Mouse (Mus musculus) heart, embryonic 10.5 days (tissue): ENCODE measurements at regions not wholly inside any gene's neighbourhood (a gene's known extent, or its start where the extent isn't known, plus 50 kb on each side); places are given as distances from the start of the nearest gene placed in this dataset.
"Not testable (repeated sequence)": the region's sequence is repeated elsewhere in the genome, so short reads cannot be mapped to it uniquely, and the experiment has no call there.

Experiments used
- DNase-seq: peaks from one replicate; pipeline ENCODE4 v3.0.0-alpha.2; 2017; ENCODE audit warnings: low spot score
- H3K27ac ChIP-seq: fragments of 300-500 bp; sonication (generic); 2 replicates; pipeline ENCODE4 v1.5.1; 2016; ENCODE audit warnings: mild to moderate bottlenecking
- H3K27me3 ChIP-seq: fragments of 300-500 bp; sonication (generic); 2 replicates; pipeline ENCODE4 v1.6.1; 2016; ENCODE audit warnings: mild to moderate bottlenecking; ENCODE audit not compliant: poor library complexity, insufficient read depth, severe bottlenecking
- H3K36me3 ChIP-seq: fragments of 300-500 bp; sonication (generic); 2 replicates; pipeline ENCODE4 v1.6.1; 2016; ENCODE audit warnings: mild to moderate bottlenecking, moderate library complexity
- H3K4me1 ChIP-seq: fragments of 300-500 bp; sonication (generic); 2 replicates; pipeline ENCODE4 v1.6.1; 2016; ENCODE audit warnings: mild to moderate bottlenecking
- H3K4me3 ChIP-seq: fragments of 300-500 bp; sonication (generic); 2 replicates; pipeline ENCODE4 v1.5.1; 2016; ENCODE audit warnings: mild to moderate bottlenecking, moderate library complexity
- H3K9me3 ChIP-seq: fragments of 300-500 bp; sonication (generic); 2 replicates; pipeline ENCODE4 v1.6.1; 2016; ENCODE audit warnings: mild to moderate bottlenecking, moderate library complexity
- WGBS: fragments of 180-500 bp; shearing (Covaris S2); methylation state at CpG from one replicate; pipeline ENCODE4 v1.1.7; 2016; 5-methylcytosine and 5-hydroxymethylcytosine counted together

- WGBS, result 75% methylated on average over 2 of the region's 2 CpGs
- Histone ChIP-seq H3K36me3 (no peaks in the 10 kb centered on the region), H3K27ac (no peak overlapping the region), H3K9me3 (no peaks in the 10 kb centered on the region; the same call in 1 of the 2 replicates), H3K27me3 (no peaks in the 10 kb centered on the region), H3K4me1 (no peaks in the 10 kb centered on the region), H3K4me3 (no peak overlapping the region)
- no peak for DNase-seq
Measured at GRCm38 (mm10) chr4:35322432-35323173, 96.6 kb upstream of the C9orf72 start.

GRCm38 (mm10) chr4:35310396-35310977 is 84.5 kb upstream of the C9orf72 start:
- Histone ChIP-seq H3K27ac (no peak overlapping the region), H3K4me1 (no peaks in the 10 kb centered on the region), H3K36me3 (no peaks in the 10 kb centered on the region), H3K4me3 (no peak overlapping the region), H3K9me3 (no peaks in the 10 kb centered on the region), H3K27me3 (no peaks in the 10 kb centered on the region)
- DNase-seq, result no peak
- WGBS, result 63% methylated on average over 5 of the region's 5 CpGs

GRCm38 (mm10) chr4:35308221-35308620 is 82.2 kb upstream of the C9orf72 start:
- WGBS, result 60% methylated on average over 5 of the region's 5 CpGs
- no peaks in the 10 kb centered on the region for H3K4me1 ChIP-seq
- no peaks in the 10 kb centered on the region for H3K36me3 ChIP-seq
- no peak overlapping the region for H3K4me3 ChIP-seq
- no peaks in the 10 kb centered on the region for H3K27me3 ChIP-seq
- H3K27ac ChIP-seq, result no peak overlapping the region
- no peaks in the 10 kb centered on the region for H3K9me3 ChIP-seq
- no peak for DNase-seq

GRCm38 (mm10) chr4:35305210-35305609 is 79.2 kb upstream of the C9orf72 start:
- H3K36me3 ChIP-seq, result no peaks in the 10 kb centered on the region
- no peak overlapping the region for H3K27ac ChIP-seq
- WGBS, result 55% methylated on average over 1 of the region's 1 CpGs
- no peak for DNase-seq
- H3K9me3 ChIP-seq, result no peaks in the 10 kb centered on the region
- no peaks in the 10 kb centered on the region for H3K27me3 ChIP-seq
- no peak overlapping the region for H3K4me3 ChIP-seq
- no peaks in the 10 kb centered on the region for H3K4me1 ChIP-seq

- DNase-seq, result no peak
- Histone ChIP-seq H3K27me3 (no peaks in the 10 kb centered on the region), H3K4me1 (no peaks in the 10 kb centered on the region), H3K36me3 (no peaks in the 10 kb centered on the region), H3K27ac (no peak overlapping the region), H3K9me3 (no peaks in the 10 kb centered on the region), H3K4me3 (no peak overlapping the region)
- 51% methylated on average over 2 of the region's 2 CpGs for WGBS
Measured at GRCm38 (mm10) chr4:35300848-35301247, 74.9 kb upstream of the C9orf72 start.

- not testable (repeated sequence) for H3K27ac ChIP-seq, H3K36me3 ChIP-seq, H3K27me3 ChIP-seq, DNase-seq, H3K9me3 ChIP-seq, H3K4me3 ChIP-seq, H3K4me1 ChIP-seq
- WGBS, result 89% methylated on average over 4 of the region's 4 CpGs
Measured at GRCm38 (mm10) chr4:35300374-35300773, 74.4 kb upstream of the C9orf72 start.

- no peaks in the 10 kb centered on the region for H3K27me3 ChIP-seq
- no peak overlapping the region for H3K27ac ChIP-seq
- DNase-seq, result no peak
- H3K9me3 ChIP-seq, result no peaks in the 10 kb centered on the region
- no peaks in the 10 kb centered on the region for H3K4me1 ChIP-seq
- H3K36me3 ChIP-seq, result no peaks in the 10 kb centered on the region
- no peak overlapping the region for H3K4me3 ChIP-seq
Measured at GRCm38 (mm10) chr4:35284611-35285010, 58.6 kb upstream of the C9orf72 start.
